Mouse (Mus musculus) urinary bladder, postnatal 10 days (tissue): Measurements from ENCODE around the gene Mrps18b.
"Not testable (repeated sequence)": the region's sequence is repeated elsewhere in the genome, so short reads cannot be mapped to it uniquely, and the experiment has no call there.

ENCODE experiments used
- DNase-seq: peaks from one replicate; pipeline ENCODE4 v3.0.0; 2022; ENCODE audit warnings: low spot score

Mrps18b gene

GRCm38 (mm10) chr17:35916297-35917142 lies at the start of gene Mrps18b, which contains the start of gene Ppp1r10:
Gene Mrps18b (minus strand): TSS chr17:35916389.
Gene Ppp1r10 (plus strand): TSS chr17:35916434.
- peak; percentile 97 for DNase-seq

- no peak for DNase-seq
Measured at GRCm38 (mm10) chr17:35963279-35963678, 47.1 kb upstream of the Mrps18b start.

GRCm38 (mm10) chr17:35958533-35959223 lies 42.5 kb upstream of the Mrps18b start:
- no peak for DNase-seq

- no peak for DNase-seq
Measured at GRCm38 (mm10) chr17:35954665-35955064, 38.5 kb upstream of the Mrps18b start.

- not testable (repeated sequence) for DNase-seq
Measured at GRCm38 (mm10) chr17:35952559-35952958, 36.4 kb upstream of the Mrps18b start.

GRCm38 (mm10) chr17:35950946-35951345 lies 34.8 kb upstream of the Mrps18b start:
- DNase-seq: not testable (repeated sequence)

- no peak for DNase-seq
Measured at GRCm38 (mm10) chr17:35939941-35940340, 23.8 kb upstream of the Mrps18b start.

GRCm38 (mm10) chr17:35939108-35939507 lies 22.9 kb upstream of the Mrps18b start:
- DNase-seq: no peak

- DNase-seq: no peak
Measured at GRCm38 (mm10) chr17:35937700-35938348, 21.6 kb upstream of the Mrps18b start.

GRCm38 (mm10) chr17:35935763-35936162 lies 19.6 kb upstream of the Mrps18b start:
- DNase-seq: not testable (repeated sequence)

GRCm38 (mm10) chr17:35932608-35933007 lies 16.4 kb upstream of the Mrps18b start:
- no peak for DNase-seq

GRCm38 (mm10) chr17:35930627-35931026 lies 14.4 kb upstream of the Mrps18b start:
- DNase-seq: no peak

- DNase-seq: no peak
Measured at GRCm38 (mm10) chr17:35929534-35929933, 13.3 kb upstream of the Mrps18b start.

GRCm38 (mm10) chr17:35927471-35927870 lies 11.3 kb upstream of the Mrps18b start:
- DNase-seq: no peak

GRCm38 (mm10) chr17:35923281-35923680 lies 7.1 kb upstream of the Mrps18b start:
- no peak for DNase-seq

GRCm38 (mm10) chr17:35922566-35922965 lies 6.4 kb upstream of the Mrps18b start:
- DNase-seq: no peak

GRCm38 (mm10) chr17:35921710-35922109 lies 5.5 kb upstream of the Mrps18b start:
- no peak for DNase-seq

GRCm38 (mm10) chr17:35920862-35921562 lies 4.8 kb upstream of the Mrps18b start:
- no peak for DNase-seq

GRCm38 (mm10) chr17:35920384-35920783 lies 4.2 kb upstream of the Mrps18b start:
- no peak for DNase-seq

- DNase-seq: no peak
Measured at GRCm38 (mm10) chr17:35919864-35920301, 3.7 kb upstream of the Mrps18b start.

- DNase-seq: peak; percentile 64
Measured at GRCm38 (mm10) chr17:35919060-35919715, 3.0 kb upstream of the Mrps18b start.
